Mouse (Mus musculus): Measurements from ENCODE around the gene Mical2.

Gene Mical2

DNA sequence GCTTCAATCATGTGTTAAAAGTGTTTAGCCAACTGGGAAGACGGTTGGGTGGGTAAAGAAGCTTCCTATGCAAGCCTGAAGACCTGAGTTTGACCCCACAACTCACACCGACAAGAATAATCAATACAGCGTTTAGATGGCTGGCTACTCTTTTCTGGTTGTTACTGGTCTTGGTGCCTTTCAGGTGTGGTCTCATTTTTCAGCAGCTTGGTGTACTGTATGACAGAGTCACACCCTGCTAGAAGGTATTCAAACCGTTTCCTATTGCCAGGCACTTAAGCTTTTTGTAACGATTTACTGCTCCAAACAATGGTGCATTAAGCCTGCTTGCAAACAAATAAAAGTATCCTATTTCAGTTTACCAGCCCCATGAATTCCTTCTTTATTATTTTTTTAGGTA is 226.8 kb downstream of the Mical2 start:
- no peak for DNase-seq (ENCODE audit: extremely low read depth, low read depth)

DNA sequence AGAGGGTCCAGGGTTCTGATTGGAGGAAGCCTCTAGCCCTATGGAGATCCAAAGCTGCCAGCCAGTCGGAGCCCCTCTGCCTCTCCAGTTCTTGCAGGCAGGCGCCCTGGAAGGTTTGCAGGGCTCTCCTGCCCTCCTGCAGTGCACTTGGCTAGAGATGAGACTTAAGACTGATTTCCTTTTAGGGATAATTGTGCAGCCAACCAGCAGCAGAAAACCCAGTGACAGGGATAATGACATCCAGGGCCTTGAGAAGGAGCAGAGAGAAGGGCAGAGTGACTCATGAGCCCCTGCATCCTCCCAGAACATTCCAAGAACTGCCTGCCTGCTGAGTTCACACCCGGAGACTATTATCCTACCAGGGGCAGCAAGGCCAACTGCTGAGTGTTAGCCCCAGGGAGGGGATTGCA is 228.2 kb downstream of the Mical2 start:
- DNase-seq (ENCODE audit: extremely low read depth, low read depth) = no peak

DNA sequence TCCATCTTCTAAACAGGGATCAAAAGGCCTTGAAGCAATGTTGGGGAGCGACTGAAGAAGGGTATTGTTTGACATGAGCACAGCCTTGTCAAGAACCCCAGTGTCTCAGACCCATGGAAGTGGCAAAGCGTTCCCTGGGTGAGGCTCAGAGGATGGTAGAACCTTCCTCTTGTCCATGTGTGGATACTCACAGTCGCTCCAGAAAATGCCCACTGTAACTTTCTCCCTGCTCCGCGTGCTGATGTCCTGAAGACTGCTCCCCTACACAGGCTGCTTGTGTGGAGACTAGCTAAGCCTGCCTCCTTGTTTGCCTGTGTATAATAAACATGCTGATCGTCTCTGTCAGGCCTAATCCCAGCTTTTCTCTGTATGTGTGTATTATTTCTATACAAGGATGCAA is 228.7 kb downstream of the Mical2 start:
- no peak for DNase-seq (ENCODE audit: extremely low read depth, low read depth)

DNA sequence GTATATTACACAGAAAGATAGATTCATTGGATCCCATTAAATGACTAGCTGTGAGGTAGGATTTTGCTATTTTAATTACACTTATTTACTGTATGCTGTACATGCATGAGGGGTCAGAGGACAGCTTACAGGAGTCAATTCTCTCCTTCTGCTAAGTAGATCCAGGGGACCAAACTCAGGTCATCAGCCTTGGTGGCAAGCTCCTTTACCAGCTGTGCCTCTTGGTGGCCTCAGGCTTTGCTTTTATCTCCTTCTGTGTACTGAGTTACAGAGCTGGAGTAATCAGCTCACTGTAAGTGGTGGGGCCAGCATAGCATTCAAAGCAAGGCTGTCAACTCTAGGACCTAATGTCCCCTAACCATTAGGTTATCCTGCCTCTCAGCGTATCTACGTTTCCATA is 229.3 kb downstream of the Mical2 start:
- DNase-seq (ENCODE audit: extremely low read depth, low read depth) = no peak

DNA sequence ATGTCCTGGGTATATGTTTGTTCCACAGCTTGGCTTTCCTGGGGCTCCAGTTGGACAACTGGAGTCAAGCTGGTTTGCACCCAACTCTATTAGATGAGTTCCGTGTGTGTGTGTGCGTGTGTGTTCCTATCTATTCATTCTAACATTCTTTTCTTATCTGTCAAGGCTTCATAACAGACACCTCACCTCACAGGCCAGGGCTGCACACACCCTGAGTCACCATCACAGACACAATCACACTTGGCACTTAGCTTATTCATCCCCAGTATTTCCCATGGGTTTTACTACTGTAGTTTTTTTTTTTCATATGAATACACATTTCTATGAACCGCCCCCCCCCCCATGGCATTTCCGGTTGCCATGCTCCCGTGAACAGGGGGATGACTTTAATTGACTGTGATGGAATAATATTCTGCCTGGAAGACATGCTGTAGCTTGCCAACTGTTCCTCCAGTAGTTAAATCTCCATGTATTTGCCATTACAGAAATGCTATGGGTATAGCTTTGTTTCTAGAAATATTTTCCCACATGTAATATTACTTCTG is 230.0 kb downstream of the Mical2 start:
- no peak for DNase-seq (ENCODE audit: extremely low read depth, low read depth)

DNA sequence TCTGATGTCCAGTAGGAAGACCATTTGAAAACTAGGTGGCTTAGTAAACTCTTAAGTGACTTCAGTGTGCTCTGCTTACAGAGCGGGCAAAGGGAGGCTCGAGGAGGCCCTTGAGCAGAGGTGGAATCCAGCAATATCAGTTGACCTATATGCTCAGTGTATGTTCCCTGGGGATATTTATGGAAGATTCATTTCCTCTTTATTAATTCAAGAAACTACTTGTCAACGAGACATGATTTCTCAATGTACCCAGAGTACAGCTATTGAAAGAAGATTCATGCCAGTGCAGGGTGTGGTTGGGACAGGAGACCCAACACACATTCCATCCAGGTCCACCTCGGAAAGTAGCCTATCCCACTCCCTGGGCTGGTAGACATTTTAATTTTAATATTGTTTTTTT is 231.7 kb downstream of the Mical2 start:
- no peak for DNase-seq (ENCODE audit: extremely low read depth, low read depth)

DNA sequence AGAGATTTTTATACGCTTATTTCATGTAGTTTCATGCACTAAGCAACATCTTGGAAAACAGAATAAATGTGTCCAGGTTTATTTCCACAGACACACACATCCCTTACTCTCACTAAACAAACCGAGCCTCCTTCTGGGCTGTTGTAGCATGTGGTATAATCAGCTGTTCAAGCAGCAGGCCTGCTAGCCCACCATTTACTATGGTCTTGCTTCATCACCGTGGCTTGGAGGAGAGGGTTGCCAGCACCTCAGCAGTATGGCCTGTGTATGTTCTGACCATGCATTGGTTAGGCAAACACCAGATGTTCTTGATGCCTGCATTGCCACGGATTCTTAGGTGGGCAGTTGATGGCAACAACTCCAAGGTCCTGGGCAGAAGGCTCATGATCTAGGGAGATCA is 232.3 kb downstream of the Mical2 start:
- no peak for DNase-seq (ENCODE audit: extremely low read depth, low read depth)

DNA sequence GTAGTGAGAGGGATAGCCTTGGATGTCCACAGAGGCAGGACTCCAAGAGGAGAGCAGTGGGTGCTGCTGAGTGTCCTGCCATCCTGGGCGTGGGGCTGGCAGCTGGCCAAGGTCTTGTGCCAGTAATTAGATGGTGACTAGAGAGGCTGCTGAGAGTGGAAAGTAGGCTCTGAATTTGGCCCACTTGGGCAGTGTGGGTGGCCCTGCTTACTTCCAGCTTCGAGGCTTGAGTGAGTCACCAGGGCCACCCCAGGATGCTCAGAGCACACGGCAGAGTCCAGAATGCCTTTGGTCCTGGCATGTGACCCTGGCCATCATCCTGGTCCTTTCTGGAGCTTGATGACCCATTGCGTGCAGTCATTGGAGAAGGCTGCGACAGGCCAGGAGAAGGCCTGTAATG is 232.8 kb downstream of the Mical2 start:
- no peak for DNase-seq (ENCODE audit: extremely low read depth, low read depth)

Measured in MEL-GATA-1-ER (cell line).